Mouse (Mus musculus) ES-Bruce4 (cell line): ENCODE data around the gene Dvl1.

Source experiments
- CTCF ChIP-seq: IDR thresholded peaks from one replicate; pipeline ENCODE4 v1.8.1; 2011; ENCODE audit warnings: low read depth, low read length
- EP300 ChIP-seq: IDR thresholded peaks from 2 replicates; pipeline ENCODE4 v1.6.1; 2011; ENCODE audit warnings: low read depth, low read length; ENCODE audit not compliant: insufficient read depth
- POLR2A ChIP-seq: IDR thresholded peaks from one replicate; pipeline ENCODE4 v1.8.1; 2011; ENCODE audit warnings: low read length; ENCODE audit not compliant: insufficient read depth

DNA sequence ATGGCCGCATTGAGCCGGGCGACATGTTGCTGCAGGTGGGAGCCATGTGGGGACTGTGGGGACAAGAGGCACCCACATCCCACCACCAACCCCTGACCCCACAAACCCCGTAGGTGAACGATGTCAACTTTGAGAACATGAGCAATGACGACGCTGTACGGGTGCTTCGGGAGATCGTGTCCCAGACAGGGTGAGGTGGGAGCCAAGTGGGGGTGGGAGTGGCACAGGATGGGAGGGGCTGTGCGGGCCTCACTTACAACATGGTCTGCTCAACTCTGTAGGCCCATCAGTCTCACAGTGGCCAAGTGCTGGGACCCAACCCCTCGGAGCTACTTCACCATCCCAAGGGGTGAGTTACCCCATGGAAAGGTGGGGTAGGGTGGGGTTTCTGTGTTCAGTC lies 7.8 kb downstream of the Dvl1 start:
- TF ChIP-seq EP300 (no peak), CTCF (no peak), POLR2A (no peak)
